Mouse (Mus musculus) hindbrain, embryonic 12.5 days (tissue): ENCODE measurements around the gene Inpp4b. TPM values are rescaled to one million over a fixed set of nuclear protein-coding genes. Genes with fewer than 3 reads are reported as not detected.

ENCODE experiments used
- ATAC-seq: fragments of 200-750 bp; cut with Nextera tagmentation; 2 replicates; pipeline ENCODE4 v1.8.0; 2017; ENCODE audit warnings: moderate TSS enrichment; ENCODE audit not compliant: low FRiP score
- H3K27ac ChIP-seq: fragments of 300-500 bp; sonication (generic); 2 replicates; pipeline ENCODE4 v1.5.1; 2016; ENCODE audit warnings: mild to moderate bottlenecking
- H3K27me3 ChIP-seq: fragments of 300-500 bp; sonication (generic); 2 replicates; pipeline ENCODE4 v1.6.1; 2016; ENCODE audit warnings: mild to moderate bottlenecking
- H3K36me3 ChIP-seq: fragments of 300-500 bp; sonication (generic); 2 replicates; pipeline ENCODE4 v1.6.1; 2016; ENCODE audit warnings: mild to moderate bottlenecking
- H3K4me1 ChIP-seq: fragments of 300-500 bp; sonication (generic); 2 replicates; pipeline ENCODE4 v1.6.1; 2016
- H3K4me2 ChIP-seq: fragments of 300-500 bp; sonication (generic); replicated peaks from 2 replicates; pipeline ENCODE4 v1.6.1; 2016; ENCODE audit warnings: mild to moderate bottlenecking
- H3K4me3 ChIP-seq: fragments of 300-500 bp; sonication (generic); 2 replicates; pipeline ENCODE4 v1.5.1; 2016; ENCODE audit warnings: mild to moderate bottlenecking
- H3K9ac ChIP-seq: fragments of 300-500 bp; sonication (generic); 2 replicates; pipeline ENCODE4 v1.6.1; 2016; ENCODE audit warnings: mild to moderate bottlenecking, moderate library complexity
- H3K9me3 ChIP-seq: fragments of 300-500 bp; sonication (generic); replicated peaks from 2 replicates; pipeline ENCODE4 v1.6.1; 2016; ENCODE audit warnings: mild to moderate bottlenecking
- WGBS: fragments of 180-500 bp; shearing (Covaris S2); methylation state at CpG from one replicate; pipeline ENCODE4 v1.1.7; 2016; 5-methylcytosine and 5-hydroxymethylcytosine counted together
- polyA plus RNA-seq: library from polyadenylated mRNA; unstranded; fragments of >200 nt; fragmentation: Nextera tagmentation; extraction: Ambion mirVana; gene quantifications from 2 replicates; pipeline ENCODE4 v1.2.1, GENCODE M21; 2016

The Inpp4b gene
- polyA plus RNA-seq, 1 experiment from 2014 or later, result 9.6 TPM

GRCm38 (mm10) chr8:81865664-81866063 lies 523.3 kb downstream of the Inpp4b start:
- 67% methylated on average over 3 of the region's 3 CpGs for WGBS
- H3K9ac ChIP-seq, result no peak overlapping the region

GRCm38 (mm10) chr8:81867020-81867419 lies 524.7 kb downstream of the Inpp4b start:
- Histone ChIP-seq H3K4me1 (no peaks in the 10 kb centered on the region), H3K36me3 (no peaks in the 10 kb centered on the region), H3K4me2 (no peak overlapping the region), H3K9me3 (no peaks in the 10 kb centered on the region), H3K27ac (no peak overlapping the region), H3K9ac (no peak overlapping the region), H3K4me3 (no peak overlapping the region), H3K27me3 (no peaks in the 10 kb centered on the region)
- WGBS, result 60% methylated on average over 3 of the region's 3 CpGs
- no peak for ATAC-seq

More at GRCm38 (mm10) chr8:81865664-81866063, 523.3 kb downstream of the Inpp4b start:
- no peaks in the 10 kb centered on the region for H3K4me1 ChIP-seq
- H3K27ac ChIP-seq, result no peak overlapping the region
- no peaks in the 10 kb centered on the region for H3K27me3 ChIP-seq
- no peaks in the 10 kb centered on the region for H3K9me3 ChIP-seq
- no peak for ATAC-seq
- H3K4me3 ChIP-seq, result no peak overlapping the region
- no peaks in the 10 kb centered on the region for H3K36me3 ChIP-seq
- H3K4me2 ChIP-seq, result no peak overlapping the region

- Histone ChIP-seq H3K4me1 (no peaks in the 10 kb centered on the region), H3K4me2 (no peak overlapping the region), H3K4me3 (no peak overlapping the region), H3K9me3 (no peaks in the 10 kb centered on the region), H3K27me3 (no peaks in the 10 kb centered on the region), H3K9ac (no peak overlapping the region), H3K36me3 (no peaks in the 10 kb centered on the region), H3K27ac (no peak overlapping the region)
- ATAC-seq, result no peak
- 90% methylated on average over 2 of the region's 2 CpGs for WGBS
Observed at GRCm38 (mm10) chr8:81870466-81870865, 528.1 kb downstream of the Inpp4b start.

- H3K4me1 ChIP-seq, result no peaks in the 10 kb centered on the region
- H3K27me3 ChIP-seq, result no peaks in the 10 kb centered on the region
- H3K9me3 ChIP-seq, result no peaks in the 10 kb centered on the region
- H3K4me2 ChIP-seq, result no peak overlapping the region
- no peak for ATAC-seq
- WGBS, result 74% methylated on average over 3 of the region's 3 CpGs
- H3K27ac ChIP-seq, result no peak overlapping the region
- no peak overlapping the region for H3K9ac ChIP-seq
- H3K36me3 ChIP-seq, result no peaks in the 10 kb centered on the region
- no peak overlapping the region for H3K4me3 ChIP-seq
Observed at GRCm38 (mm10) chr8:81880071-81880470, 537.7 kb downstream of the Inpp4b start.

- WGBS, result 84% methylated on average over 5 of the region's 5 CpGs
Observed at GRCm38 (mm10) chr8:81884195-81884594, 541.8 kb downstream of the Inpp4b start.

GRCm38 (mm10) chr8:81888843-81889242 lies 546.5 kb downstream of the Inpp4b start:
- H3K27me3 ChIP-seq, result no peaks in the 10 kb centered on the region
- no peak overlapping the region for H3K4me3 ChIP-seq
- no peak overlapping the region for H3K9ac ChIP-seq
- 0 out of 2 replicates have a peak, but pooled peaks cover 5% of the 10 kb centered on the region for H3K9me3 ChIP-seq
- no peak overlapping the region for H3K4me2 ChIP-seq
- no peaks in the 10 kb centered on the region for H3K36me3 ChIP-seq
- H3K27ac ChIP-seq, result no peak overlapping the region
- ATAC-seq, result no peak
- no peaks in the 10 kb centered on the region for H3K4me1 ChIP-seq

More at GRCm38 (mm10) chr8:81884195-81884594, 541.8 kb downstream of the Inpp4b start:
- Histone ChIP-seq H3K9ac (no peak overlapping the region), H3K4me3 (no peak overlapping the region), H3K4me1 (no peaks in the 10 kb centered on the region), H3K4me2 (no peak overlapping the region), H3K36me3 (no peaks in the 10 kb centered on the region), H3K27ac (no peak overlapping the region), H3K9me3 (no peaks in the 10 kb centered on the region), H3K27me3 (no peaks in the 10 kb centered on the region)
- ATAC-seq, result no peak

GRCm38 (mm10) chr8:81893292-81893691 lies 550.9 kb downstream of the Inpp4b start:
- Histone ChIP-seq H3K9ac (no peak overlapping the region), H3K27ac (no peak overlapping the region), H3K9me3 (0 out of 2 replicates have a peak, but pooled peaks cover 5% of the 10 kb centered on the region), H3K4me3 (no peak overlapping the region), H3K27me3 (no peaks in the 10 kb centered on the region), H3K4me2 (no peak overlapping the region), H3K36me3 (no peaks in the 10 kb centered on the region), H3K4me1 (no peaks in the 10 kb centered on the region)
- no peak for ATAC-seq
- WGBS, result 93% methylated on average over 1 of the region's 1 CpGs

GRCm38 (mm10) chr8:81946812-81947211 lies 604.5 kb downstream of the Inpp4b start:
- Histone ChIP-seq H3K4me2 (no peak overlapping the region), H3K36me3 (no peaks in the 10 kb centered on the region), H3K4me3 (no peak overlapping the region), H3K27ac (no peak overlapping the region), H3K4me1 (no peaks in the 10 kb centered on the region), H3K9me3 (no peaks in the 10 kb centered on the region), H3K9ac (no peak overlapping the region), H3K27me3 (no peaks in the 10 kb centered on the region)
- 91% methylated on average over 5 of the region's 5 CpGs for WGBS
- ATAC-seq, result no peak

GRCm38 (mm10) chr8:81953101-81953500 lies 610.7 kb downstream of the Inpp4b start:
- Histone ChIP-seq H3K27ac (no peak overlapping the region), H3K4me2 (no peak overlapping the region), H3K9ac (no peak overlapping the region), H3K27me3 (no peaks in the 10 kb centered on the region), H3K9me3 (no peaks in the 10 kb centered on the region), H3K4me1 (no peaks in the 10 kb centered on the region), H3K4me3 (no peak overlapping the region), H3K36me3 (no peaks in the 10 kb centered on the region)
- ATAC-seq, result no peak
- WGBS, result 91% methylated on average over 2 of the region's 2 CpGs

- no peaks in the 10 kb centered on the region for H3K9me3 ChIP-seq
- no peaks in the 10 kb centered on the region for H3K27me3 ChIP-seq
- H3K4me2 ChIP-seq, result no peak overlapping the region
- 65% methylated on average over 8 of the region's 8 CpGs for WGBS
- no peaks in the 10 kb centered on the region for H3K36me3 ChIP-seq
- no peaks in the 10 kb centered on the region for H3K4me1 ChIP-seq
- ATAC-seq, result no peak
- no peak overlapping the region for H3K4me3 ChIP-seq
- no peak overlapping the region for H3K9ac ChIP-seq
- no peak overlapping the region for H3K27ac ChIP-seq
Observed at GRCm38 (mm10) chr8:81985128-81985665, 642.8 kb downstream of the Inpp4b start.

GRCm38 (mm10) chr8:81992966-81993365 lies 650.6 kb downstream of the Inpp4b start:
- Histone ChIP-seq H3K9ac (no peak overlapping the region), H3K36me3 (no peaks in the 10 kb centered on the region), H3K4me1 (no peaks in the 10 kb centered on the region), H3K9me3 (no peaks in the 10 kb centered on the region), H3K27me3 (no peaks in the 10 kb centered on the region), H3K4me3 (no peak overlapping the region), H3K4me2 (no peak overlapping the region), H3K27ac (no peak overlapping the region)
- 95% methylated on average over 3 of the region's 3 CpGs for whole genome bisulfite sequencing
- ATAC-seq, result no peak

- no peak overlapping the region for H3K27ac ChIP-seq
- no peaks in the 10 kb centered on the region for H3K9me3 ChIP-seq
- ATAC-seq, result no peak
- no peaks in the 10 kb centered on the region for H3K4me1 ChIP-seq
- no peaks in the 10 kb centered on the region for H3K27me3 ChIP-seq
- 83% methylated on average over 3 of the region's 3 CpGs for WGBS
- no peaks in the 10 kb centered on the region for H3K36me3 ChIP-seq
- H3K4me3 ChIP-seq, result no peak overlapping the region
- H3K4me2 ChIP-seq, result no peak overlapping the region
- no peak overlapping the region for H3K9ac ChIP-seq
Observed at GRCm38 (mm10) chr8:81996239-81996638, 653.9 kb downstream of the Inpp4b start.

- Histone ChIP-seq H3K4me2 (no peak overlapping the region), H3K4me3 (no peak overlapping the region), H3K9ac (no peak overlapping the region), H3K27me3 (no peaks in the 10 kb centered on the region), H3K27ac (no peak overlapping the region), H3K4me1 (no peaks in the 10 kb centered on the region), H3K9me3 (no peaks in the 10 kb centered on the region), H3K36me3 (no peaks in the 10 kb centered on the region)
- WGBS, result 94% methylated on average over 1 of the region's 1 CpGs
- no peak for ATAC-seq
Observed at GRCm38 (mm10) chr8:81996823-81997222, 654.5 kb downstream of the Inpp4b start.
